Mouse (Mus musculus): ENCODE measurements at regions not wholly inside any gene's neighbourhood (a gene's known extent, or its start where the extent isn't known, plus 50 kb on each side); places are given as distances from the start of the nearest gene placed in this dataset.

DNA sequence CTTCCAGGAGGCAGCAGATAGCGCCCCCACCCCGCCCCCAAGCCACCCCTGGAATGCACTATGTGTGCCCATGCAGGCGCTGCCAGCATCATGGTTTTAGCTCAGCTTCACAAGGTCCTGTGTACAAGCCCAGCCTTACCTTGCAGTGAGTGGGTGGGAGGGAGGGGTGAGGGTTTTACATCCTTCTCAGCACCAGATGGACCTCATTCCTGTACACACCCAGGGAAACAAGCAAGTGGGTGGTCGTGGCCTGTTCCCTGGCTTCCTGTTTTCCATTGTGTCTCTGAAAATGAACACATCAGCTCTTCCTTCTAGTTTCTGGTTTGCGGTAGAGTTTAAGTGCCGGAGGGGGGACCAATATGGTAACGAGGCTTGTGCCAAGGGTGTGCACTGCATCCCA is 438.2 kb downstream of the Zfp536 start:
- intact Hi-C loops (cut with DNase I), result loop anchor here (5.0 kb wide), 1 partner anchor 473 kb away; no protein-coding TSS in a partner anchor
- Histone ChIP-seq H3K4me3 (no peak overlapping the region), H3K27ac (peak overlapping the region; percentile 96; the same call in 1 of the 2 replicates)
- TF ChIP-seq CTCF (IDR thresholded peaks at IDR 0.05), result no peak
- no peak for DNase-seq (ENCODE audit: extremely low spot score in 1 of 2, low spot score in 2 of 2)

DNA sequence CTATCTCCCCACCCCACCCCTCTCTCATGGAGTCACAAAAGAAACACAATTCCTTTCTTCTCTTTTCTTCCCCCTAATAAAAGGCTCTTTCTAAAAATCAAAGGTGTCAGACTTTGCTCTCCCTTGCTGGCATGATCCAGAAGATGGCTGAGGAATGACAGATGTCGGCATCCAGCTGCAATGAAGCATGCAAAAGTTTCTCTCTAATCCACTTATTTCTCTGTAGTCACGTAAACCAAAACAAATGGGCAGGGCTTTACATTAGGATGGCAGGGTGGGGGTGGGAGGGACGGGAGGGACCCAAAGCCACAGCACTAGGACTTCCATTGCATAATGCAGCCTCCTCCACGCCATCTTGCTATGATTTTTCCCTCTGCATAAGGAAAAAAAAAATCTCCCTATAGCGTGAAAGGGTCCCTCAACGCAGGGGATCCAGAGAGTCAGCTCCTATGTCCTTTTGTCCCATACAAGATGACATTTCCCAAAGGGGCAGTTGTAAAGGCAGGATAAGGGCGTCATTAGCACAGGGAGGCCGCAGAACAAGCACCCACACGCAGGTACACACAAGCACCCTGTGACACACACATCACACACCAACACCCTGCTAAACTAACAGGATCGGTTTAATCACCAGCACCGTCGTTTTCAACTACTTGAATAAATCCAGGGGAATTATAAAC is 437.1 kb downstream of the Zfp536 start:
- Histone ChIP-seq H3K4me3 (peak overlapping the region; percentile 37), H3K27ac (peak overlapping the region; percentile 96)
- intact Hi-C loops (cut with DNase I), result loop anchor here (2.0 to 5.0 kb wide), 3 partner anchors 422 to 1004 kb away; no protein-coding TSS in a partner anchor
- no peak for DNase-seq (ENCODE audit: extremely low spot score in 1 of 2, low spot score in 2 of 2)
- TF ChIP-seq CTCF (IDR thresholded peaks at IDR 0.05), result no peak

DNA sequence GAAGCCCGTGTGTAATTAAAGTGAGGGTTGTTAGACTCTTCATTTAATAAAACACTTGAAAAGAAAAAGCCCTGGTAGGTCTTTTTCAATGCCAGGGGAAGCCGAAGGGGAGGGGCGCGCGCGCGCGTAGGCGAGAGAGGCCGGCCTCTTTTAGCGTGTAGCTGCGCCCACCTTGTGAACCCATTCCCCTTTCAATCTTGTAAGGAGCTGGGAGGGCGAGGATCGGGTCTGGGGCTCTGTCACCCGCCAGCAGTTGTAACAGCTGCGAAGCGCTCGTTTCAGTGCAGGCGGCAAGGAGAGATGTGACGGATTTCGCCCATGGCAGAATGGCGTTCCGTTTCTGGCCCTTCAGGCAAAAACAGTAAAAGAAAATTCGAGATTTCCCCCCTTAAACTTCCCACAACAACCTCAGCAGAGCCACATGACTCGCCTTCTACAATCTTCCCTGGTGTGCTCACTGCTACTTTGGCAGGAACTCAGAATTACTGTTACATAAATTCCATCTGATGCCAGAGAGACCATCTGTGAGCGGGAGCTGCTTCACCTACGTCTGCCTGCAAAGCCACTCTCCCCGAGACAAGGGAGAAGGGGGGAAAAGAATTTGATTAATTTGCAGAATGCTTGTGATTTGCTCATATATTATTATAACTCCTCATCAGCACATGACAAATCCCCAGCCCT is 436.4 kb downstream of the Zfp536 start:
- peak overlapping the region; percentile 96 for H3K27ac ChIP-seq
- intact Hi-C loops (cut with DNase I), result loop anchor here (1.0 to 5.0 kb wide), 5 partner anchors 422 to 1276 kb away; partner anchors contain the start of gene Tshz3
- H3K4me3 ChIP-seq, result peak overlapping the region; percentile 37
- peak; percentile 65 to 70 for DNase-seq (ENCODE audit: extremely low spot score in 1 of 2, low spot score in 2 of 2)
- TF ChIP-seq CTCF (IDR thresholded peaks at IDR 0.05), result no peak

DNA sequence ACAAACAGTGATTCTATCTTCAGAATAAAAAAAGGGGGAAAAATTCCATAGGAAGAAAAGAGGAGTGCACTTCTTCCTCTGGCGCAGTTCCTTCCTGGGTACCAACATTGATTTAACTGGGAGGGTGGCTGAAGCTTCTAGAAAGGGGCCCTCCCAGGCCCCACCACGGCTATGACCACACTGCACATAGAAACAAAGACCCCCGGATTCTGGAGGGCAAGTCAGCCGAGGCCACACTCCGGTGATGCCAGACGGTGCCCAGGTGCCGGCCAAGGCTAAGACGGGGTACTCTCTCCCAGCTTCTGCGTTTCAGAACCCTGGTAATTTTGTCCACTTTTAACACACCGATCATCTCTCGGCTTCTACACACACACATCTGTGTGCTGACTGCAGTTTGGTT is 435.8 kb downstream of the Zfp536 start:
- no peak for DNase-seq (ENCODE audit: extremely low spot score in 1 of 2, low spot score in 2 of 2)
- intact Hi-C loops (cut with DNase I), result loop anchor here (1.0 to 5.0 kb wide), 5 partner anchors 423 to 1276 kb away; partner anchors contain the start of gene Tshz3
- TF ChIP-seq CTCF (IDR thresholded peaks at IDR 0.05), result no peak
- peak overlapping the region; percentile 96 for H3K27ac ChIP-seq
- H3K4me3 ChIP-seq, result peak overlapping the region; percentile 26; the same call in 1 of the 2 replicates

DNA sequence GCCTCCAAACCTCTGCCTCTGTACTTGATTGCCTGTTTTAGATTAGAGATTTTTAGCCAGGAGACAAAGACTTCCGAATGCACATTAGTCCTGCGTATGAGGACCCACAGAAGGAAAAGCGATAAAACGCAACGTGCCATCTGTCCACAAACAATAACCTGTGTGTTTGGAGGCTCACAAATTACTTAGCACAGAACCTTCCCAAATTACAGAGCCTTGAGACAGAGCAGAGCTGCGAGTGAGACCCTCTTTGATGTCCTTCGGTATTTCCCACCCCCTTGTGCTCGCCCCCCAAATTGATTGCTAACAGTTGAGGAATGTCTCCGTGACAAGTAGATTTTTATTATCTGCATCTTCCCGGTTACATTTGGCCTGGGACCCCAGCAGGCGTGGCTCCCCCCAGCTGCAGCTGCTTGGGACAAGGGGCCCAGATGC is 435.4 kb downstream of the Zfp536 start:
- intact Hi-C loops (cut with DNase I), result loop anchor here (5.0 kb wide), 1 partner anchor 476 kb away; no protein-coding TSS in a partner anchor
- Histone ChIP-seq H3K27ac (peak overlapping the region; percentile 96), H3K4me3 (no peak overlapping the region)
- DNase-seq (ENCODE audit: extremely low spot score in 1 of 2, low spot score in 2 of 2), result no peak
- TF ChIP-seq CTCF (IDR thresholded peaks at IDR 0.05), result no peak

DNA sequence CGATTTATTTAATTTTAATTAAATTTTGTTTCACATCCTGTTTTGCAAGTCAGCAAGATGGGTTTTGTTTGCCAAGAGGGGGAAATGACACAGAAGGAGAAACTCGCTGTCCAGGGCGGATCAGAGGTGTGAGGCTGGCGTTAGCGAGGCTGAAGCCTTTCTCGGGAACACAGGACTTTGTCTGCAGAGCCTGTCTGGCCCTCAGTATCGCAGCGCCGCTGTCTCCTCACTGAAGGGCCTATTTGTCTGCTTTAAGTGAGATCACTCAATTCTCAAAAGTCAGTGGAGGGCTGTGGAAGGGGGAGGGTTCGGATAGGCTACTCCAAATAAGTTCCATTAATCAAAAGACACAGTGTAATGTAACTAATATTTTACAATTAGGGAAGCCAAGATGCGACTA is 430.8 kb downstream of the Zfp536 start:
- intact Hi-C loops (cut with DNase I), result loop anchor here (2.0 to 10.0 kb wide), 4 partner anchors 646 to 1158 kb away; no protein-coding TSS in a partner anchor

DNA sequence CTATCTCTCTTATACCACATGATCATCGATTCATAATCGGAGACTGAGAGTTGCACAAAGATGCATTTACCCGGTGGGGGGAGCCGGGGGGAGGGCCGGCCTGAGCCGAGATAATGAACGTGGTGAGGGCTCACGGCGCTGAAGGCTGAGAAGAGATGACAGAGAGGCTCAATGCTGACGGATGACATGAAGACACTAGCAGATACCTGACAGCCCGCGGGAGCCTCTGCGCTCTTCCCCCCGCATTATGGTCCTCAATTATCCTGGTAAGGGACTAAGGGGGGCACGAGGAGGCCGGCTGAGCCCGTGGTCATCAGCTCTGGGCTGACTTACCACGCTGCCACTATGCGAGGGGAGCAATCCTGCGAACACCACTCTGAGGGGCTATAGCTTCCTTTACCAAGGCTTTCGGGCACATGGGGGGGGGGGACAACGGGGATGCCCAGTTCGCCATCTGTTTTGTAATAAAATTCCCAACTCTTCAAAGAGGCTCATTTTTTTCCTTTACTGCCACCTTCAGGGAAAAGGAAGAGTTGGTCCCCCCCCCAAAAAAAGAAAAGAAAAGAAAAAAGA is 430.3 kb downstream of the Zfp536 start:
- intact Hi-C loops (cut with DNase I), result loop anchor here (2.0 to 10.0 kb wide), 4 partner anchors 646 to 1158 kb away; no protein-coding TSS in a partner anchor
- H3K27ac ChIP-seq, result peak overlapping the region; percentile 91
- TF ChIP-seq CTCF (IDR thresholded peaks at IDR 0.05), result peak; percentile 39
- no peak for DNase-seq (ENCODE audit: extremely low spot score in 1 of 2, low spot score in 2 of 2)
- peak overlapping the region; percentile 56 for H3K4me3 ChIP-seq

More for the DNA sequence above, 430.8 kb downstream of the Zfp536 start:
- H3K4me3 ChIP-seq, result peak overlapping the region; percentile 56
- peak overlapping the region; percentile 91 for H3K27ac ChIP-seq
- TF ChIP-seq CTCF (IDR thresholded peaks at IDR 0.05), result no peak
- DNase-seq (ENCODE audit: extremely low spot score in 1 of 2, low spot score in 2 of 2), result no peak

DNA sequence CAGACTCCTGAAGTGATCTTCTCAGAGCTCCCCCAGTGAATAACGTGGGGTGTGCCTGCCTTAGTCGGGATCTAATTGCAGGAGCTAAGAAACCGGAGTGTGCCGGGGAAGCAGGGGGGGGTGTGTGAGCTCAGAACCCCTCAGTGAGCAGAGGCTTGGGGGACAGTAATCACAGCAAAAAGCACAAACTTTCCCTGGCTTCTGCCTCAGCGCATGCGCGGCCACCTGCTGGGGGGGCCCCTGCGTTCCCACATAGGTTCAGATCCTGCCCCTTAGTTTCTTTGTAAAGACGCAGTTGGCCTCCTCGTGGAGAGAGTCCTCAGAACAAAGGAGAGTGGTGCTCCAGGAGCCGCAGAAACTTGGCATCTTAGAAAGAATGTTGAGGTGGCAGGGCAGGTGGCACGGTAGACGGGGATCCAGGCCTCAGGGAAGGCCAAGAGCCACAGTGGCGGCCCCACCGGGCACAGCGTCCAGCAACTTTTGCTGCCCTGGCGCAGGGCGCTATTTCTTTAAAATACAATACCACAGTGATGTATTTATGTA is 429.7 kb downstream of the Zfp536 start:
- intact Hi-C loops (cut with DNase I), result loop anchor here (2.0 to 10.0 kb wide), 5 partner anchors 647 to 1441 kb away; no protein-coding TSS in a partner anchor
- no peak for DNase-seq (ENCODE audit: extremely low spot score in 1 of 2, low spot score in 2 of 2)
- no peak overlapping the region for H3K27ac ChIP-seq
- no peak; the same call in 1 of the 2 replicates for TF ChIP-seq CTCF (IDR thresholded peaks at IDR 0.05)
- peak overlapping the region; percentile 56 for H3K4me3 ChIP-seq

DNA sequence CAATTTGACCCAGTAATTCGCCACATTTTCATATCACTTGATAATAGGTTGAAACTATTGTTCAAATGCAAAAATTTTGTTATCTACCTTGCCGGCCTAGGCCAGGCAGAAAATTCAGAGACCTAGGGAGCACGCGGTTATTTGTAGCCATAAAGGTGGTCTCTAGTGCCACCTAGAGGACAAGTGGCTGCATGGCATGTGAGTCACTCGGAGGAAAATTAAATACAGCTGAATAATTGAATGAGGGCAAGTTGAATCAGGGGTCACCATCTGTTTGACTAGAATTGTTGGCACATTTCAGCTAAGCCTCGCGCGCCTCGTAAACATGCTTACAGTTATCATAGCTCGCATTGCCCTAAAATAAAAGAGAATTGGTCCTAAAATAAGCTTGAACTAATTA is 427.4 kb downstream of the Zfp536 start:
- Histone ChIP-seq H3K4me3 (no peak overlapping the region), H3K27ac (no peak overlapping the region)
- intact Hi-C loops (cut with DNase I), result loop anchor here (1.0 to 10.0 kb wide), 5 partner anchors 731 to 1467 kb away; no protein-coding TSS in a partner anchor
- TF ChIP-seq CTCF (IDR thresholded peaks at IDR 0.05), result peak; percentile 99
- DNase-seq (ENCODE audit: extremely low spot score in 1 of 2, low spot score in 2 of 2), result peak; percentile 73 to 78

DNA sequence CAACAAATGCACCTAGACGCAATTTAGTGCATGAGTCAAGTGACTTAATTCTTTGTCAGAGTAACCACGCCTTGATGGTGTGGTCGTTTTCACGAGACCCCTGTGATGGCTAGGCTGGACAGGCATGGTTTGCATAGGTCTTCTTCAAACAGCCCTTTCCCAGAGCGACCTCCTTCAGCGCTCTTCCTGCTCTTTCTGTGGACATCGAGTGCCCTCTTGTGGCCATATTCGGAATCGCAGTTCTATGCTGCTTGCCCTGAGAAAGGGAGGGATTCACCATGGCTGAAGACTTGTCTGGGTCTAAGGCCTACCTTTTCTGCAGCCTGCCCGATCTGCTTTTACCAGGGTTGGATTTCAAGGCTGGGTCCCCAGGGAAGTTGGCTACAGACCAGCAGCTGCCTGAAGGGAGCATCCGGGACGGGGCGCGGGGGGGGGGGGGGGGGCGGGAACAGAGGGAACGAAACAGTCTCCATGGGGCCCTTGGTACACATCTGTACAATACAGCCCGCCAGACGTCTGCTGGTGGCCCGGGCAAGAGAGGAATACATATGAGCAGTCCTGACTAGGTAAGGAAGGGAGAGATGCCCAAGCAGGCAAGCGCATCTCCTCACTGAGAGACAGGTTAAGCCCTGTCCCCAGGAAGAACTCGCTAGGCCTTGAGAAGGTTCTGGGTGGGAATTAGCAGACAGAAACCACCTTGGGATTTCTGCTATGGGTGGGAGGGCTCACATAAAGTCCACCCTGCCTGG is 415.6 kb downstream of the Zfp536 start:
- peak; percentile 94 for TF ChIP-seq CTCF (IDR thresholded peaks at IDR 0.05)
- Histone ChIP-seq H3K4me3 (no peak overlapping the region), H3K27ac (no peak overlapping the region)
- DNase-seq (ENCODE audit: extremely low spot score in 1 of 2, low spot score in 2 of 2), result peak; percentile 87 to 94
- intact Hi-C loops (cut with DNase I), result loop anchor here (1.0 to 2.0 kb wide), 2 partner anchors 1478 to 1707 kb away; no protein-coding TSS in a partner anchor

DNA sequence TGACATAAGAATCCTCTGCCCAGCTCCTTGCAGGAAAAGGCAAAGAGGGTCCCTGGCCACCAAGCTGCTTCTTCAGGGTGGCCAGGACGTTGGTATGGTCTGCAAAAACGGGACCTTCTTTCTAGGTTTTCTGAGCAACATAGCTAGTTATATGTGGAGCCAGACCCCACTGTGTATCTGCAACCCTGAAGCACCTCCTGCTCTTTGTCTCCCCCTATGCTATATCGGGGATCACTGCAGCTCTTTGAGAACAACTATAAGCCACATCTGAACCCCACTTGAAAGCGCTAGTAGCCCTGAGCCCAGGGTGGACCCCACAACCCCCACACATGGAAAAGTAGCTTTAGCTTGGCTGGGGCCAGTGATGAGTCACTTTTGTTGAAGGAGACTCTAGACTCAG is 414.9 kb downstream of the Zfp536 start:
- Histone ChIP-seq H3K27ac (no peak overlapping the region), H3K4me3 (no peak overlapping the region)
- intact Hi-C loops (cut with DNase I), result no loop called here
- peak; percentile 30 for TF ChIP-seq CTCF (IDR thresholded peaks at IDR 0.05)
- no peak for DNase-seq (ENCODE audit: extremely low spot score in 1 of 2, low spot score in 2 of 2)

Measured in left cerebral cortex, adult 2 months (tissue).